Mouse (Mus musculus): ENCODE data around the gene D7Ertd443e. TPM values are rescaled to one million over a fixed set of nuclear protein-coding genes. Genes with fewer than 3 reads are reported as not detected.

D7Ertd443e gene
- polyA plus RNA-seq (2015; fragmentation: Nextera tagmentation; extraction: Ambion mirVana): 0.38 and 0.51 TPM in 2 replicates

DNA sequence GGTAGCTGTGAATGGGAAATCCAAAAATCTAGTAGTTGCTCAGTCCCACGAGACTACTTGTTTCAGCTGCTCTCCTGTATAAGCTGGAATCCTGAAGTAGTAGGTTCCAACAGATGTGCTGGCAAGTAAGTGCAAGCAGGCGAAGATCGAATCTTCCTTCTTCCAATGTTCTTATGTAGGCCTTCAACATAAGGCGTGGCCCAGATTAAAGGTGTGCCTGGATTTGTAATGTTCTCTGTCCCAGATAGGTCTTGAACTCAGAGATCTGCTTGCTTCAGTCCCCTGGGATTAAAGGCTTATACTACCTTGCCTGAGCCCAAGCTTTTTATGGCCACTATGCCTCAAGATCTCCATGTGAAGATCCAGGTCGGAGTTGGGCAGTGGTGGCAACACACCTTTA is at the start of gene D7Ertd443e:
Gene D7Ertd443e, minus strand, starts transcription at position 101 of the 400 bp plus-strand sequence.
- WGBS: 92% methylated on average over 5 of the region's 5 CpGs
- no peak within 1 kb of the TSS for H3K4me2 ChIP-seq (replicated peaks; ENCODE audit: low read depth)
- no peak within 1 kb of the TSS for H3K9ac ChIP-seq (ENCODE audit: low read length)
- H3K9me3 ChIP-seq (ENCODE audit: control insufficient read depth, low read length): no peaks in the 10 kb centered on the region
- H3K27ac ChIP-seq (replicated peaks): no peak within 1 kb of the TSS
- H3K36me3 ChIP-seq (ENCODE audit: control insufficient read depth, insufficient read depth, low read length): no peaks in the 10 kb centered on the region
- no peak within 1 kb of the TSS for H3K4me3 ChIP-seq (ENCODE audit: low read depth, low read length)
- no peak for TF ChIP-seq CTCF (IDR thresholded peaks at IDR 0.05; ENCODE audit: low read depth)
- TF ChIP-seq EP300 (optimal IDR thresholded peaks at IDR 0.05): no peak
- DNase-seq (ENCODE audit: low spot score) (no peak), ATAC-seq (ENCODE audit: low FRiP score, low TSS enrichment) (no peak)
- H3K27me3 ChIP-seq (ENCODE audit: control insufficient read depth, insufficient read depth, low read length): no peaks in the 10 kb centered on the region
- H3K4me1 ChIP-seq (replicated peaks; ENCODE audit: control insufficient read depth, insufficient read depth): no peaks in the 10 kb centered on the region

DNA sequence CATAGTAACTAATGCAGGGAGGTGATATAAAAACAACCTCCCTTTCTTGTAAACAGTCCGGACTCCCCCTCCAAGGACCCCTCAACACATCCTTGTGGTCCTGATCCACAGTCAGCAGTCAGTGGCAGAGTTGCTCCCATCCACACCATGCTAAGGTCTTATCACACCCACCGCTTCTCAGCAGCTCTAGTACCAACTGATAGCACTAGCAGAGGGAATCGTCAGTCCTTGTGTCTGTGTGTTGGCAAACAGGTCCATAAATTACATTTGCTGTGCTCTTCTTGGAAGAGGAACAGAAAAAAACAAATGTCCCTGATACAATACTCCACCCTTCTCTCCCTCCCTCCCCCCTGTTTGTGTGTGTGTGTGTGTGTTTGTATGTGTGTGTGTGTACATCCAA is 46.2 kb upstream of the D7Ertd443e start:
- TF ChIP-seq CTCF (IDR thresholded peaks at IDR 0.05; ENCODE audit: low read depth): no peak
- TF ChIP-seq EP300 (optimal IDR thresholded peaks at IDR 0.05): no peak
- Histone ChIP-seq H3K4me1 (replicated peaks; ENCODE audit: control insufficient read depth, insufficient read depth) (no peaks in the 10 kb centered on the region), H3K9ac (ENCODE audit: low read length) (no peak overlapping the region), H3K9me3 (ENCODE audit: control insufficient read depth, low read length) (no peaks in the 10 kb centered on the region), H3K27ac (replicated peaks) (no peak overlapping the region), H3K27me3 (ENCODE audit: control insufficient read depth, insufficient read depth, low read length) (no peaks in the 10 kb centered on the region), H3K36me3 (ENCODE audit: control insufficient read depth, insufficient read depth, low read length) (no peaks in the 10 kb centered on the region), H3K4me3 (ENCODE audit: low read depth, low read length) (no peak overlapping the region), H3K4me2 (replicated peaks; ENCODE audit: low read depth) (no peak overlapping the region)
- no peak for ATAC-seq (ENCODE audit: low FRiP score, low TSS enrichment)
- DNase-seq (ENCODE audit: low spot score): no peak
- WGBS: 81% methylated on average over 3 of the region's 3 CpGs

GRCm38 (mm10) chr7:134428676-134429075 is 43.2 kb upstream of the D7Ertd443e start:
- 88% methylated on average over 2 of the region's 2 CpGs for WGBS
- H3K4me3 ChIP-seq (ENCODE audit: low read depth, low read length): no peak overlapping the region
- H3K36me3 ChIP-seq (ENCODE audit: control insufficient read depth, insufficient read depth, low read length): no peaks in the 10 kb centered on the region
- H3K4me1 ChIP-seq (replicated peaks; ENCODE audit: control insufficient read depth, insufficient read depth): no peaks in the 10 kb centered on the region
- no peaks in the 10 kb centered on the region for H3K9me3 ChIP-seq (ENCODE audit: control insufficient read depth, low read length)
- H3K27me3 ChIP-seq (ENCODE audit: control insufficient read depth, insufficient read depth, low read length): no peaks in the 10 kb centered on the region
- no peak overlapping the region for H3K27ac ChIP-seq (replicated peaks)
- H3K9ac ChIP-seq (ENCODE audit: low read length): no peak overlapping the region
- no peak for TF ChIP-seq EP300 (optimal IDR thresholded peaks at IDR 0.05)
- TF ChIP-seq CTCF (IDR thresholded peaks at IDR 0.05; ENCODE audit: low read depth): no peak
- DNase-seq (ENCODE audit: low spot score) (no peak), ATAC-seq (ENCODE audit: low FRiP score, low TSS enrichment) (no peak)
- no peak overlapping the region for H3K4me2 ChIP-seq (replicated peaks; ENCODE audit: low read depth)

GRCm38 (mm10) chr7:134415014-134415413 is 29.6 kb upstream of the D7Ertd443e start:
- no peak for ATAC-seq (ENCODE audit: low FRiP score, low TSS enrichment)
- no peak overlapping the region for H3K9ac ChIP-seq (ENCODE audit: low read length)
- no peaks in the 10 kb centered on the region for H3K4me1 ChIP-seq (replicated peaks; ENCODE audit: control insufficient read depth, insufficient read depth)
- no peak overlapping the region for H3K27ac ChIP-seq (replicated peaks)
- no peaks in the 10 kb centered on the region for H3K36me3 ChIP-seq (ENCODE audit: control insufficient read depth, insufficient read depth, low read length)
- TF ChIP-seq EP300 (optimal IDR thresholded peaks at IDR 0.05) (no peak), CTCF (IDR thresholded peaks at IDR 0.05; ENCODE audit: low read depth) (peak; percentile 29; the same call in 1 of the 2 replicates)
- no peaks in the 10 kb centered on the region for H3K27me3 ChIP-seq (ENCODE audit: control insufficient read depth, insufficient read depth, low read length)
- H3K9me3 ChIP-seq (ENCODE audit: control insufficient read depth, low read length): no peaks in the 10 kb centered on the region
- H3K4me2 ChIP-seq (replicated peaks; ENCODE audit: low read depth): no peak overlapping the region
- WGBS: 88% methylated on average over 9 of the region's 9 CpGs
- H3K4me3 ChIP-seq (ENCODE audit: low read depth, low read length): no peak overlapping the region
- no peak for DNase-seq (ENCODE audit: low spot score)

DNA sequence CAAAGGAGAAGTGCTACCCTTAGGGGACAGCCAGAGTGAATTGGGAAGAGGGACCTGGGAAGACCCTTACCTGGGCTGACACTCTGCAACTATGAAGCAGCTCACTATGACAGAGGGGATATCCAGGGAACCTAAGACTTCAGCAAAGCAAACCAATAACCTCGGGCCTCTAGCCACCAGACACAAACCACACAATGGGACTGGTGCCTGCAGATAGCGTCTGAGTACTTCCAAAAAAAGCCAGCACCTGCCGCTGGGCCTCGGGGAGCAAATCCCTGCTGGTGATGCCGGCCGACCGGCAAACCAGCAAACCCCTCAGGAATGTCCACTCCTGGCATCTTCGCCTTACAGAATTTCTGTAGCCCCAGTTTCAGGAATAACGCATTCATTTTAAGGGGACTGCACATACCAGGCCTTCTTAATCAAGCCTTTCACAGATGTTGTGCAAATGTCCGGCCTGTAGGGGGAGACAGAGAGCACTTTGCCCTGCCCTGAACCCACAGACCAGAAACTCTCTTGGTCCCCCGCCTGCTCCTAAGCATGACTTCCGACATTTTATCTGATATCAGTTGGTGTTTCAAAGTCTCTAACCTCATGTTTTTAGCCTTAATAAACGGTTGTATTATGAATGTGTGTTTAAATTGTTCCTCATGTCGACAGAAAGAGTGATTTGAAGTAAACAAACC is 28.7 kb upstream of the D7Ertd443e start:
- DNase-seq (ENCODE audit: low spot score) (peak; percentile 51), ATAC-seq (ENCODE audit: low FRiP score, low TSS enrichment) (no peak)
- Histone ChIP-seq H3K9me3 (ENCODE audit: control insufficient read depth, low read length) (no peaks in the 10 kb centered on the region), H3K27ac (replicated peaks) (no peak overlapping the region), H3K27me3 (ENCODE audit: control insufficient read depth, insufficient read depth, low read length) (no peaks in the 10 kb centered on the region), H3K4me2 (replicated peaks; ENCODE audit: low read depth) (no peak overlapping the region), H3K4me1 (replicated peaks; ENCODE audit: control insufficient read depth, insufficient read depth) (no peaks in the 10 kb centered on the region), H3K9ac (ENCODE audit: low read length) (no peak overlapping the region), H3K36me3 (ENCODE audit: control insufficient read depth, insufficient read depth, low read length) (no peaks in the 10 kb centered on the region), H3K4me3 (ENCODE audit: low read depth, low read length) (no peak overlapping the region)
- TF ChIP-seq EP300 (optimal IDR thresholded peaks at IDR 0.05): no peak
- TF ChIP-seq CTCF (IDR thresholded peaks at IDR 0.05; ENCODE audit: low read depth): peak; percentile 72
- 32% methylated on average over 14 of the region's 14 CpGs for WGBS

- H3K9ac ChIP-seq (ENCODE audit: low read length): no peak overlapping the region
- DNase-seq (ENCODE audit: low spot score) (no peak), ATAC-seq (ENCODE audit: low FRiP score, low TSS enrichment) (no peak)
- TF ChIP-seq CTCF (IDR thresholded peaks at IDR 0.05; ENCODE audit: low read depth): no peak
- no peak for TF ChIP-seq EP300 (optimal IDR thresholded peaks at IDR 0.05)
- WGBS: 67% methylated on average over 13 of the region's 13 CpGs
- no peaks in the 10 kb centered on the region for H3K4me1 ChIP-seq (replicated peaks; ENCODE audit: control insufficient read depth, insufficient read depth)
- H3K27ac ChIP-seq (replicated peaks): no peak overlapping the region
- H3K4me2 ChIP-seq (replicated peaks; ENCODE audit: low read depth): no peak overlapping the region
- H3K4me3 ChIP-seq (ENCODE audit: low read depth, low read length): no peak overlapping the region
- no peaks in the 10 kb centered on the region for H3K9me3 ChIP-seq (ENCODE audit: control insufficient read depth, low read length)
- no peaks in the 10 kb centered on the region for H3K27me3 ChIP-seq (ENCODE audit: control insufficient read depth, insufficient read depth, low read length)
- no peaks in the 10 kb centered on the region for H3K36me3 ChIP-seq (ENCODE audit: control insufficient read depth, insufficient read depth, low read length)
These were observed 23.2 kb upstream of the D7Ertd443e start for GRCm38 (mm10) chr7:134408641-134409040.

Measured in stomach, postnatal 0 days (tissue).